Mouse (Mus musculus): Measurements from ENCODE around the gene Trdn. TPM values are rescaled to one million over a fixed set of nuclear protein-coding genes. Genes with fewer than 3 reads are reported as not detected.

Gene Trdn
- polyA plus RNA-seq (2012; rRNA removed) = 0.19 and 0.20 TPM in 2 replicates

- no peak for DNase-seq (ENCODE audit: low read depth)
These were observed at the start of gene Trdn for GRCm38 (mm10) chr10:33080254-33080653. Gene Trdn, plus strand, starts transcription at chr10:33080554.

- DNase-seq (ENCODE audit: low read depth) = peak; percentile 77
These were observed 19.6 kb upstream of the Trdn start for GRCm38 (mm10) chr10:33060771-33061170.

GRCm38 (mm10) chr10:33065566-33065965 is 14.8 kb upstream of the Trdn start:
- DNase-seq (ENCODE audit: low read depth) = no peak

GRCm38 (mm10) chr10:33073126-33073525 is 7.2 kb upstream of the Trdn start:
- no peak for DNase-seq (ENCODE audit: low read depth)

- DNase-seq (ENCODE audit: low read depth) = no peak
These were observed 1.9 kb downstream of the Trdn start for GRCm38 (mm10) chr10:33082151-33082844.

GRCm38 (mm10) chr10:33082961-33083626 is 2.7 kb downstream of the Trdn start:
- no peak for DNase-seq (ENCODE audit: low read depth)

- DNase-seq (ENCODE audit: low read depth) = no peak
These were observed 3.3 kb downstream of the Trdn start for GRCm38 (mm10) chr10:33083627-33084158.

GRCm38 (mm10) chr10:33088403-33088802 is 8.0 kb downstream of the Trdn start:
- DNase-seq (ENCODE audit: low read depth) = peak; percentile 13

- DNase-seq (ENCODE audit: low read depth) = no peak
These were observed 12.0 kb downstream of the Trdn start for GRCm38 (mm10) chr10:33092400-33092799.

GRCm38 (mm10) chr10:33107942-33108341 is 27.6 kb downstream of the Trdn start:
- DNase-seq (ENCODE audit: low read depth) = no peak

GRCm38 (mm10) chr10:33123028-33123427 is 42.7 kb downstream of the Trdn start:
- DNase-seq (ENCODE audit: low read depth) = no peak

- DNase-seq (ENCODE audit: low read depth) = no peak
These were observed 64.6 kb downstream of the Trdn start for GRCm38 (mm10) chr10:33144911-33145310.

GRCm38 (mm10) chr10:33179731-33180631 is 99.6 kb downstream of the Trdn start:
- DNase-seq (ENCODE audit: low read depth) = peak; percentile 27

GRCm38 (mm10) chr10:33189031-33189430 is 108.7 kb downstream of the Trdn start:
- DNase-seq (ENCODE audit: low read depth) = no peak

GRCm38 (mm10) chr10:33195919-33196318 is 115.6 kb downstream of the Trdn start:
- DNase-seq (ENCODE audit: low read depth) = no peak

GRCm38 (mm10) chr10:33198257-33198656 is 117.9 kb downstream of the Trdn start:
- DNase-seq (ENCODE audit: low read depth) = no peak

GRCm38 (mm10) chr10:33210411-33210810 is 130.1 kb downstream of the Trdn start:
- no peak for DNase-seq (ENCODE audit: low read depth)

GRCm38 (mm10) chr10:33253911-33254310 is 173.6 kb downstream of the Trdn start:
- DNase-seq (ENCODE audit: low read depth) = no peak

GRCm38 (mm10) chr10:33256202-33256601 is 175.8 kb downstream of the Trdn start:
- DNase-seq (ENCODE audit: low read depth) = no peak

GRCm38 (mm10) chr10:33304982-33305381 is 224.6 kb downstream of the Trdn start:
- DNase-seq (ENCODE audit: low read depth) = no peak

- no peak for DNase-seq (ENCODE audit: low read depth)
These were observed 272.7 kb downstream of the Trdn start for GRCm38 (mm10) chr10:33353026-33353425.

GRCm38 (mm10) chr10:33366521-33366920 is 286.2 kb downstream of the Trdn start:
- DNase-seq (ENCODE audit: low read depth) = no peak

Data from gonadal fat pad, adult 2 months (tissue).